Mouse (Mus musculus) megakaryocyte, adult 5-6 weeks (primary cell): ENCODE data around the gene Lck. TPM values are rescaled to one million over a fixed set of nuclear protein-coding genes. Genes with fewer than 3 reads are reported as not detected.

ENCODE experiments used
- ATAC-seq: 2 replicates; pipeline ENCODE4 v1.8.0; 2016; ENCODE audit warnings: mild to moderate bottlenecking, inconsistent platforms; ENCODE audit not compliant: poor library complexity, severe bottlenecking
- total RNA-seq, 2 experiments: library from RNA; stranded (forward) in 1 of 2; stranded (reverse) in 1 of 2; fragments of 153-499, 151-499 nt in 1 of 2; fragments of 221-1000, 200-1000 nt in 1 of 2; gene quantifications; 2 replicates each; pipeline versions ENCODE4 v1.2.3 to v1.2.4; 2015 to 2017

The Lck gene
- total RNA-seq (2015) = 5.6 and 8.2 TPM in 2 replicates
- total RNA-seq (2017) = 6.0 and 6.9 TPM in 2 replicates

- 0 out of 2 replicates have a peak, but pooled peaks have one; percentile 22 for ATAC-seq
Observed at GRCm38 (mm10) chr4:129573430-129573829, at the start of gene Lck. TSS of gene Lck (minus strand) at chr4:129573641.

- no peak for ATAC-seq
Observed at GRCm38 (mm10) chr4:129622803-129623535, 49.5 kb upstream of the Lck start.

GRCm38 (mm10) chr4:129622120-129622802 is 48.8 kb upstream of the Lck start:
- no peak for ATAC-seq

- ATAC-seq = no peak
Observed at GRCm38 (mm10) chr4:129621283-129621841, 47.9 kb upstream of the Lck start.

- ATAC-seq = no peak
Observed at GRCm38 (mm10) chr4:129620419-129621282, 47.2 kb upstream of the Lck start.

- peak; percentile 96 for ATAC-seq
Observed at GRCm38 (mm10) chr4:129618786-129619691, 45.6 kb upstream of the Lck start, which contains the start of gene Iqcc. TSS of gene Iqcc (minus strand) at chr4:129619099.

GRCm38 (mm10) chr4:129618031-129618430 is 44.6 kb upstream of the Lck start:
- no peak for ATAC-seq

- ATAC-seq = no peak
Observed at GRCm38 (mm10) chr4:129617121-129617641, 43.7 kb upstream of the Lck start.

GRCm38 (mm10) chr4:129616631-129617030 is 43.2 kb upstream of the Lck start:
- ATAC-seq = no peak

GRCm38 (mm10) chr4:129615801-129616290 is 42.4 kb upstream of the Lck start:
- ATAC-seq = no peak

GRCm38 (mm10) chr4:129614093-129614492 is 40.7 kb upstream of the Lck start, which contains the start of gene Dcdc2b:
TSS of gene Dcdc2b (minus strand) at chr4:129614257.
- ATAC-seq = no peak

GRCm38 (mm10) chr4:129610472-129610871 is 37.0 kb upstream of the Lck start:
- ATAC-seq = no peak

GRCm38 (mm10) chr4:129610026-129610425 is 36.6 kb upstream of the Lck start:
- ATAC-seq = no peak

- ATAC-seq = no peak
Observed at GRCm38 (mm10) chr4:129609139-129609631, 35.7 kb upstream of the Lck start.

- peak; percentile 99 for ATAC-seq
Observed at GRCm38 (mm10) chr4:129608426-129609025, 35.1 kb upstream of the Lck start.

GRCm38 (mm10) chr4:129600233-129601158 is 27.1 kb upstream of the Lck start, which contains the start of the genes Eif3i and Tmem234:
TSS of gene Eif3i (minus strand) at chr4:129600648.
TSS of gene Tmem234 (plus strand) at chr4:129600668.
- peak; percentile 99 for ATAC-seq

GRCm38 (mm10) chr4:129588865-129589264 is 15.4 kb upstream of the Lck start:
- no peak for ATAC-seq
